Mouse (Mus musculus) intestine, embryonic 15.5 days (tissue): Measurements from ENCODE around the gene Lamtor3. TPM values are rescaled to one million over a fixed set of nuclear protein-coding genes. Genes with fewer than 3 reads are reported as not detected.

Experiments
- ATAC-seq: fragments of 200-750 bp; cut with Nextera tagmentation; 2 replicates; pipeline ENCODE4 v1.8.0; 2017; ENCODE audit warnings: moderate TSS enrichment, moderate library complexity
- H3K27ac ChIP-seq: fragments of 300-500 bp; sonication (generic); 2 replicates; pipeline ENCODE4 v1.5.1; 2015; ENCODE audit warnings: mild to moderate bottlenecking, inconsistent platforms
- H3K27me3 ChIP-seq: fragments of 300-500 bp; sonication (generic); replicated peaks from 2 replicates; pipeline ENCODE4 v1.6.1; 2015; ENCODE audit warnings: inconsistent platforms
- H3K36me3 ChIP-seq: fragments of 300-500 bp; sonication (generic); 2 replicates; pipeline ENCODE4 v1.6.1; 2015; ENCODE audit warnings: inconsistent platforms
- H3K4me1 ChIP-seq: fragments of 300-500 bp; sonication (generic); replicated peaks from 2 replicates; pipeline ENCODE4 v1.6.1; 2015; ENCODE audit warnings: inconsistent platforms
- H3K4me2 ChIP-seq: fragments of 300-500 bp; sonication (generic); replicated peaks from 2 replicates; pipeline ENCODE4 v1.6.1; 2015; ENCODE audit warnings: mild to moderate bottlenecking, inconsistent platforms
- H3K4me3 ChIP-seq: fragments of 300-500 bp; sonication (generic); replicated peaks from 2 replicates; pipeline ENCODE4 v1.5.1; 2015; ENCODE audit warnings: inconsistent platforms
- H3K9ac ChIP-seq: fragments of 300-500 bp; sonication (generic); 2 replicates; pipeline ENCODE4 v1.6.1; 2015; ENCODE audit warnings: inconsistent platforms
- H3K9me3 ChIP-seq: fragments of 300-500 bp; sonication (generic); 2 replicates; pipeline ENCODE4 v1.6.1; 2016; ENCODE audit warnings: inconsistent platforms
- WGBS: fragments of 180-500 bp; shearing (Covaris S2); methylation state at CpG from one replicate; pipeline ENCODE4 v1.1.7; 2015; 5-methylcytosine and 5-hydroxymethylcytosine counted together
- polyA plus RNA-seq: library from polyadenylated mRNA; unstranded; fragments of >200 nt; fragmentation: Nextera tagmentation; extraction: Ambion mirVana; gene quantifications from 2 replicates; pipeline ENCODE4 v1.2.1, GENCODE M21; 2015

Lamtor3 gene
- 135 and 139 TPM in 2 replicates for polyA plus RNA-seq

DNA sequence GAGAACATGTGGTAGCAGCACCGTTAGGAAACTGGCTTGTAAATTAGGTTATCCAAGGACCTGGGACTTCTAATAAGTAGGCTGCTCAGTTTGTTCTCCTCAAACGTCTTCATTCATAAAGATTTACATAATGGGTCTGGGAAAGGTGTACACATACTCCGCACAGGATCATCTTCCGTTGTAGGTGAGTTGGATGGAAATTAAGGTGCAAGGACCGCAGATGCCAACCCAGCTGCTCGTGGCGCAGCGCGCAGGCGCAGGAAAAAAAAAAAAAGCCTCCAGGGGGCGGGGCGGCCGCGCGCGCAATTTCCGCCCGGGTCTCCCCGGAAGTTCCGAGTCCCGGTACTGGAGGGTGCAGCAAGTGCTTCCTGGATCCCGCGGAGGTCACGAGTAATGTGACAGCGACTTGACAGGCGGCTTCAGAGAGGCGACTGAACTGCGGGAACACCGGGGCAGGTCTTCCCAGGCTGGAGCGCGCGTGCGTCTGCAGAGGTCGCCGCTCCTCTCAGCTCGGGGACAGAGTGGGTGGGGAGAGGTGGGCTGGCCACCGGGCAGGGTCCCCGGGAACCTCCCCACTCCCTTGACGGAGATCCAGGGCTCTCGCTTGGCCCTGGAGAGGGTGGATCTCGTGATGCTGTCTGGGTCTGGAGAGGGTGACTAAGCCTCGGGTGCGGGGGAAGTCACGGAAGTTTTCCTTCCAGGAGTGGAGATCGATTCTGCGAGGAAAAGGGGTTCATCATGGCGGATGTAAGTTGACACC lies at the start of gene Lamtor3:
Lamtor3 (plus strand) TSS at position 335 of the 760 bp plus-strand sequence.
- Histone ChIP-seq H3K4me2 (peak within 1 kb of the TSS; percentile 77), H3K9ac (peak within 1 kb of the TSS; percentile 86), H3K4me1 (peaks cover 4% of the 10 kb centered on the region; the same call in 1 of the 2 replicates), H3K4me3 (peak within 1 kb of the TSS; percentile 93), H3K9me3 (no peaks in the 10 kb centered on the region), H3K27me3 (no peaks in the 10 kb centered on the region), H3K27ac (peak within 1 kb of the TSS; percentile 90), H3K36me3 (0 out of 2 replicates have a peak, but pooled peaks cover 2% of the 10 kb centered on the region)
- peak; percentile 94 for ATAC-seq
- WGBS = under 1% methylated on average over 47 of the region's 47 CpGs

DNA sequence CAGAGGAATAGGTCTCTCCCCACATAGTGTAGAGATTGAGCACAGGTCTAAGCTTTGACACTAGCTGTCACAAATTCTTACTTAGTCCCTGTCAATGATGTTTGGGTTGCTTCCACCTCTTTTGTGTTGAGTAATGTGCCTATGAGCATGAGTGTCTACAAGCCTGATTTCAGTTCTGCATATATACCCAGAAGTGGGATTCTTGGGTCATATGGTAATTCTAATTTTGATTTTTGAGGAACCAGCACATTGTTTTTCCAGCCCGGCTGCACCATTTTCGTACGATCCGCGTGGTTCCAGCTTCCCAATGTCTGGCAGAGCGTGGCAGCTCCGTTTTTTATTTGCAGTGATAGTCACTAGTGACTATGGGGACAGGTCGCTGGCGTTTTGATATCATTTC lies 48.9 kb upstream of the Lamtor3 start:
- no peak overlapping the region for H3K9ac ChIP-seq
- no peak for ATAC-seq
- peaks cover 4% of the 10 kb centered on the region for H3K4me1 ChIP-seq
- H3K4me3 ChIP-seq = no peak overlapping the region
- no peak overlapping the region for H3K27ac ChIP-seq
- no peak overlapping the region for H3K4me2 ChIP-seq
- WGBS = 92% methylated on average over 9 of the region's 9 CpGs
- no peaks in the 10 kb centered on the region for H3K27me3 ChIP-seq
- no peaks in the 10 kb centered on the region for H3K36me3 ChIP-seq
- no peaks in the 10 kb centered on the region for H3K9me3 ChIP-seq

DNA sequence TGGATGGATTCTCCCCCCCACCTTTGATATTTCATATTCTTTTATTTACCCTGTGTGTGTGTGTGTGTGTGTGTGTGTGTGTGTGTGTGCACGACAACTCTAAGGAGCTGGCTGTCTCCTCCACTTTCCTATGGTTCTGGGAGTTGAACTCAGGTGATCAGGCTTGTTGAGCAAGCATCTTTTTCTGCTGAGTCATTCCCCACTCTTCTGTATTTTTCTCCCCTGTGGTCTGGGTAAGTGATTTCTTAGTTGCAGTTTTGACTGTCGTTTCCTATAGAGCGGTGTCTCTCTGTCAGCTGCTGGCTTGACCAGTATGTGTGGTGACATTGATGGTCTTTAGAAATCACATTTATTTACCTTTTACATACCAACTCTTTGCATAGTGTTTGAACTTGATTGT lies 39.0 kb upstream of the Lamtor3 start:
- whole genome bisulfite sequencing = 66% methylated on average over 3 of the region's 3 CpGs
- ATAC-seq = no peak
- Histone ChIP-seq H3K9me3 (no peaks in the 10 kb centered on the region), H3K4me1 (no peaks in the 10 kb centered on the region), H3K27me3 (no peaks in the 10 kb centered on the region), H3K36me3 (no peaks in the 10 kb centered on the region), H3K27ac (no peak overlapping the region), H3K4me2 (no peak overlapping the region), H3K4me3 (no peak overlapping the region), H3K9ac (no peak overlapping the region)

DNA sequence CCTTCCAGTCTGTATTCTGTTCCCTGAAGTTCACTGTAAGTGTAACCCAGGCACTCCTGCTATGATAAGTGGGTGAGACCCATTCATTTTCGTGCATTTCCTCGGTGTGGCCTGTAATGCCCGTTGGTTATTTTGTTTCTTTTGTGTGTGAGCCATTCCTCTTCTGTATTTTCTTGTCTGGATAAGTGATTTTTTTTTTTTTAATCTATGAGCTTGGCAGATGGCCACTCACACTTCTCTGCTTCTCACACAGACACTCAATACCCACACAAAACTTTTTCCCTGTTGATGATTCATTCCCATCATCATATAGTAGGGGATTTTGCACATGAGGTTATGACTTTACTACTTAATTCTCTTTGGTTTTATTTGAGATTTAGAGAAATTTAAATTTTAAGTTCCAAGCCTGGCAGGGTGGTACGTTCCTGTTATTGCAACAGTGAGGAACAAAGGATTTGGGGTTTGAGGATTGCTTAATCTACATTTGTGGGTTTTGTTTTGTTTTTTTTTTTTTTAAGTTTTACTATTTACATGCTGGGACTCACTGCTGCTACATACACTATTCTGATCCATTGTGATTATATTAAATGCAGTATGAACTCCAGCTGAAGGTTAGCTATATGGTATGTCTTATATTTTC lies 38.1 kb upstream of the Lamtor3 start:
- Histone ChIP-seq H3K4me1 (no peaks in the 10 kb centered on the region), H3K4me2 (no peak overlapping the region)
- 78% methylated on average over 4 of the region's 4 CpGs for WGBS

DNA sequence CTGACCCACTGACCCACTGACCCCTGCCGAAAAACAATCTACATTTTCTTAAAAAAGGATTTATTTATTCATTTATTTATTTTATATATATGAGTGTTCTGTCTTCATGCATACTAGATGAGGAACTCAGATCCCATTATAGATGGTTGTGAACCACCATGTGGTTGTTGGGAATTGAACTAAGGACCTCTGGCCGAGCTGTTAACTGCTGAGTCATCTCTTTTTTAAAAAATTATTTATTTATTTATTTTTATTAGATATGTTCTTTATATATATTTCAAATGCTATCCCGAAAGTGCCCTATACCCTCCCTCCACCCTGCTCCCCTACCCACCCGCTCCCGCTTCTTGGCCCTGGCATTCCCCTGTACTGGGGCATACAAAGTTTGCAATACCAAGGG lies 37.2 kb upstream of the Lamtor3 start:
- ATAC-seq = no peak

More for the DNA sequence above, 38.1 kb upstream of the Lamtor3 start:
- Histone ChIP-seq H3K9ac (no peak overlapping the region), H3K4me3 (no peak overlapping the region), H3K36me3 (no peaks in the 10 kb centered on the region), H3K27me3 (no peaks in the 10 kb centered on the region), H3K9me3 (no peaks in the 10 kb centered on the region), H3K27ac (no peak overlapping the region)
- no peak for ATAC-seq

DNA sequence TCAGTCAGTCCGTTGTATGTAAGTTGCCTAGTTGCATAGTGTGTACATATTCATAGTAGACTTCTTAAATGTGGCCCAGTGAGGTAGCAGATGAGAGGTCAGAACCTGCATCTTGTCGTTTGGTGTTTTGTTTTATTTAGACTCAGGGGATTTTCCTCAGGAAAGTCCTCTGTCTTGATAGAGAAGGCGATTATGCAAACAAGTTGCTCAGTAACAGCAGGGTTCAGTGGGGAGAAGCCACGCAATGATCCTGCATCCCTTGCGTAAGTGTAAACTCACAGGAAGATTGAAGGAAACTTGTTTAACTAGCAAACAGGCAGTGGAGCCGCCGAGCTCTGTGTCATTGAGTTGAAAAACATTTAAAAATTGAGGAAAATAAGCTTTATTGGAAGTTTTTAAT lies 30.3 kb upstream of the Lamtor3 start:
- Histone ChIP-seq H3K9ac (no peak overlapping the region), H3K27me3 (no peaks in the 10 kb centered on the region), H3K27ac (no peak overlapping the region), H3K36me3 (peaks cover 8% of the 10 kb centered on the region; the same call in 1 of the 2 replicates), H3K4me3 (no peak overlapping the region), H3K9me3 (no peaks in the 10 kb centered on the region), H3K4me2 (no peak overlapping the region), H3K4me1 (no peaks in the 10 kb centered on the region)
- WGBS = 77% methylated on average over 7 of the region's 7 CpGs
- ATAC-seq = no peak

More for the DNA sequence above, 37.2 kb upstream of the Lamtor3 start:
- no peaks in the 10 kb centered on the region for H3K27me3 ChIP-seq
- WGBS = 90% methylated on average over 5 of the region's 5 CpGs
- H3K27ac ChIP-seq = no peak overlapping the region
- H3K36me3 ChIP-seq = no peaks in the 10 kb centered on the region
- H3K9ac ChIP-seq = no peak overlapping the region
- no peaks in the 10 kb centered on the region for H3K9me3 ChIP-seq
- H3K4me2 ChIP-seq = no peak overlapping the region
- H3K4me1 ChIP-seq = no peaks in the 10 kb centered on the region
- H3K4me3 ChIP-seq = no peak overlapping the region

DNA sequence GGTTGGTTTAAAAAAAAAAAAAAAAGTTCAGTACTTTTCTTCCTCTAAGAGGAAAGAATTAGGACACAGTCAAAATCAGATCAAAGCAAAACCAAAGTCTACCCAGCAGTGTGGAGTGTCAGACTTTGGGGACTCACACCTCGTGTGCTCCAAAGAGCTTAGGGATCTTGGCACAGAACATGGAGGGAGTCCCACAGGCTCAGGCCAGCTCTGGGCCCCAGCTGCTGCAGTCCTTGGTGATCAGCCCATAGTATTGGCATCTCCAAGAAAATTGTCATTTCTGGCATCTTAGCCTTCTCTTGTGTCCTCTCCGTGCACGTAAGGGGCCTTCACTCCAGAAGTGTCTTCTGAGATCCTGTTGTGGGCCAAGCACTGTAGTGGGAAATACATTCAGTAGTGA lies 27.2 kb upstream of the Lamtor3 start:
- H3K4me2 ChIP-seq = no peak overlapping the region
- no peak overlapping the region for H3K9ac ChIP-seq
- ATAC-seq = no peak
- H3K9me3 ChIP-seq = no peaks in the 10 kb centered on the region
- 84% methylated on average over 3 of the region's 3 CpGs for WGBS
- no peak overlapping the region for H3K27ac ChIP-seq
- H3K36me3 ChIP-seq = peaks cover 8% of the 10 kb centered on the region; the same call in 1 of the 2 replicates
- H3K4me1 ChIP-seq = no peaks in the 10 kb centered on the region
- no peak overlapping the region for H3K4me3 ChIP-seq
- no peaks in the 10 kb centered on the region for H3K27me3 ChIP-seq

DNA sequence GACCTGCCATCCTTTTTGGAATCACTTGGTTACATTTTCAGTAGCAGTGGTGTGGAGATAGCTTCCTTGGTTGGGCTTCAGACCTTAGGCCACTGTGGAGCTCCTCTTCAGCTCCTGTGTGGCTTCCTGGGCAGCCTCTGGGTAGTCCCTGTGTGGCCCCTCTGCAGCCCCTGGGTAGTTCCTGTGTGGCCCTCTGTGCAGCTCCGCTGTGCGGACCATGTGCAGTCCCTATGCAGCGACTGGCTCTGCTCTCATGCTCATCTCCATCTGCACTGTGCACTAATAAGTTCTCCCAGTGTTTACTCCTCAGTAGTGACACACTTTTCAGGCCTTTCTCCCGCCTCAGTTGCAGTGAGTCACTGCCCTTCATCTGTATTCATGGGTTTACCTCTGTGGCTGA lies 26.2 kb upstream of the Lamtor3 start:
- ATAC-seq = no peak
- peaks cover 8% of the 10 kb centered on the region; the same call in 1 of the 2 replicates for H3K36me3 ChIP-seq
- WGBS = 94% methylated on average over 4 of the region's 4 CpGs
- H3K4me2 ChIP-seq = no peak overlapping the region
- H3K4me1 ChIP-seq = no peaks in the 10 kb centered on the region
- H3K9ac ChIP-seq = no peak overlapping the region
- no peaks in the 10 kb centered on the region for H3K9me3 ChIP-seq
- H3K4me3 ChIP-seq = no peak overlapping the region
- no peaks in the 10 kb centered on the region for H3K27me3 ChIP-seq
- no peak overlapping the region for H3K27ac ChIP-seq

DNA sequence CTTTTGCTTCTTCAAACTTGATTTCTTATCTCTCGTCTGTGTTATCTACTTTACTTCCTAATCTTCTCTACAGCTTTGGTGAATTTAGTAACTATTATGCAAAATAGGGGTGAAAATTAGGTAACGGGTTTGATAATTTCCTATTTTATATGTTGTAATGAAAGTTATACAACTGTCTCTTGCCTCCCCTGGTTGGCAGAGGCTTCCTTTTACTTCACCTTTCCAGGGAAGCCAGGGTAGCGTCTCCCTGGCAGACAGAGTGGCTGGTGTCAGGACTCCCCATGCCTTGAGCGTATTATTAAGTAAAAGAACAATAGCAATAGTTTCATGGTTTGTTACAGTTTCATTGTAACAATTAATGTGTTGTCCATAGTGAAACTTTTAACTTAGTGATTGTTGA lies 24.5 kb upstream of the Lamtor3 start:
- Histone ChIP-seq H3K4me2 (no peak overlapping the region), H3K4me1 (no peaks in the 10 kb centered on the region), H3K36me3 (peaks cover 9% of the 10 kb centered on the region; the same call in 1 of the 2 replicates), H3K27ac (no peak overlapping the region), H3K4me3 (no peak overlapping the region), H3K27me3 (no peaks in the 10 kb centered on the region), H3K9me3 (no peaks in the 10 kb centered on the region), H3K9ac (no peak overlapping the region)
- 90% methylated on average over 4 of the region's 4 CpGs for WGBS
- ATAC-seq = no peak

DNA sequence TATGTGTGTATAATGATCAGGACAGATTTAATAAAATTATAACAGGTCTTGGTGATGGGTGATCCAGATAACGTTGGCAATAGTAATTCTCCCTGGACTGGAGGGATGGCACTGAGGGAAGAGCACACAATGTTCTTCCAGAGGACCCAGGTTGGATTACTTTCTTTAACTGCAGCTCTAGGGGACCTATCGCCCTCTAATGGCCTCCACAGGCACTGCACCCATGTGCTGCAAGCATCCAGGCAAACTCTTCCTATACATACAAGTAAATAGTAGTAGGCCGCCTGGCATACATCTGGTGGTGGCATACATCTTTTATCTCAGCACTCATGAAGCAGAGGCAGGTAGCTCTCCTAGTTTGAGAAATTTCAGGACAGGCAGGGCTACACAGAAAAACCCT lies 23.1 kb upstream of the Lamtor3 start:
- peaks cover 2% of the 10 kb centered on the region; the same call in 1 of the 2 replicates for H3K36me3 ChIP-seq
- no peak for ATAC-seq
- H3K27me3 ChIP-seq = no peaks in the 10 kb centered on the region
- no peak overlapping the region for H3K27ac ChIP-seq
- no peak overlapping the region for H3K4me2 ChIP-seq
- no peaks in the 10 kb centered on the region for H3K4me1 ChIP-seq
- H3K4me3 ChIP-seq = no peak overlapping the region
- H3K9me3 ChIP-seq = no peaks in the 10 kb centered on the region
- WGBS = 89% methylated on average over 3 of the region's 3 CpGs
- H3K9ac ChIP-seq = no peak overlapping the region

DNA sequence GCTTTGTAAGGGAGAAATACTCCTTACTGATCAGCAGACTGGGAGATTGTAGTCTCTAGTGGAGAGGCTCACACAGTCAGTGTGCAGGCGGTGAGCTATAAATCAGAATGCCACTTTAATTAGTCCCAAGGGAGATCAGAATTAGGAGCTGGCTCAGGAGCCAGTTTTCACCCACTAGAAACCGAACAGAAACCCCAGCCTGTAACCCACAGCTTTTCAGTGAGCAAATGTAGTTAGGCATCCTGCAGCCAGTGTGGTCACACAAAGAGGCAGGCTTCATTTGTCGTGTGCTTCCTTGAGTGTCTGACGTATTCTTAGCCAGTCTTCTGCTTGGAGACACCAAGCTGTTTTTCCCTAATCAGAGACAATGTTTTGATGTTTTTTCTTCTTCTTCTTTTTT lies 21.9 kb upstream of the Lamtor3 start:
- H3K9ac ChIP-seq = no peak overlapping the region
- H3K36me3 ChIP-seq = 0 out of 2 replicates have a peak, but pooled peaks cover 2% of the 10 kb centered on the region
- H3K4me1 ChIP-seq = no peaks in the 10 kb centered on the region
- no peak overlapping the region for H3K4me2 ChIP-seq
- ATAC-seq = no peak
- no peak overlapping the region for H3K4me3 ChIP-seq
- H3K27me3 ChIP-seq = no peaks in the 10 kb centered on the region
- H3K27ac ChIP-seq = no peak overlapping the region
- no peaks in the 10 kb centered on the region for H3K9me3 ChIP-seq
- 79% methylated on average over 4 of the region's 4 CpGs for WGBS

DNA sequence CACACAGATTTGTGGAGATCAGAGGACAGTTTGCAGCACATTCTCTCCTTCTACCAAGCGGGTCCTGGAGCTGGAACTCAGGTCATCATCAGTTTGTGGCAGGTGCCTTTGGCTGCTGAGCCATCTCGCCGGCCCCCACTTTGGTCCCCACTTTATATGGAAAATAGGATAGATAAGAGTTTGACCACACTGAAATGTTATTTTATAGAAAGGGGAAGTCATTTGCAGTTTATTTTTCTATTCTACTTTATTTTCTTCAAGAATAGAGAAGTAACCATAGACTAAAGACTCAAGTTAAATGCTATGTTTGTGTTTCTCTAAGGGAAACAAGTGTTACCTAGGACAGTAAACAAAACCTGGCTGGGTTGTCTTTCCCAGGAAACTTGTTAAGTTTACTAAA lies 21.4 kb upstream of the Lamtor3 start:
- H3K36me3 ChIP-seq = 0 out of 2 replicates have a peak, but pooled peaks cover 2% of the 10 kb centered on the region
- no peak overlapping the region for H3K27ac ChIP-seq
- no peak for ATAC-seq
- no peak overlapping the region for H3K9ac ChIP-seq
- no peaks in the 10 kb centered on the region for H3K4me1 ChIP-seq
- H3K4me2 ChIP-seq = no peak overlapping the region
- no peak overlapping the region for H3K4me3 ChIP-seq
- H3K27me3 ChIP-seq = no peaks in the 10 kb centered on the region
- 93% methylated on average over 3 of the region's 3 CpGs for WGBS
- H3K9me3 ChIP-seq = no peaks in the 10 kb centered on the region
